Mouse (Mus musculus): Measurements from ENCODE around the gene Fam184b. TPM values are rescaled to one million over a fixed set of nuclear protein-coding genes. Genes with fewer than 3 reads are reported as not detected.

Fam184b gene
- total and polyA plus RNA-seq, 3 experiments: not detected

DNA sequence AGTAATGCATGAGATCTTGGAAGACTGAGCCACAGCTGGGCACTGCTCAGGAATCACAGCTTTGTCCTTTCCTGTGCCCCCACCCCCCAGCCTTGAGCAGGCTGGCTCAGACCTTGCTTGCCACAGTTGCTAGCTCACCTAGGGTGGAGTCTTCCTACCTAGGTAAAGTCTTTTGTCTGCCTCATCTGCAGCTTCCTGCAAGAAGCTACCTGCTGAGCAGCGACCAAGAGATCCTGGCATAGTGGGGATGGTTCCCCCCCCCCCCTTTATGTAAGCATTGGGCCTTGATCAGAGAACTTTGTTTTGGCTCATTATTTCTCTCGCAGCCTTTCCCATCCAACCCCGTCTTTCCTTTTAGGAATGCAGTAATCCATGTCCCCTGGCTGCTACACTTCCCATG, 17.9 kb downstream of the Fam184b start:
- no peak overlapping the region for H3K4me2 ChIP-seq (ENCODE audit: insufficient read depth, low read depth, poor library complexity, severe bottlenecking)
- H3K4me3 ChIP-seq (replicated peaks in 1 of 3; ENCODE audit: low read depth in 2 of 3, low read length in 2 of 3, poor library complexity in 1 of 3): no peak overlapping the region
- no peak for DNase-seq (ENCODE audit: extremely low read depth)
- peaks cover 18% of the 10 kb centered on the region for H3K9me3 ChIP-seq (replicated peaks; ENCODE audit: low read length)
- no peak for TF ChIP-seq ZMIZ1 (IDR thresholded peaks at IDR 0.05; ENCODE audit: low read depth, low read length)
- TF ChIP-seq POLR2AphosphoS2 (IDR thresholded peaks at IDR 0.05; ENCODE audit: low read depth, low read length): no peak
- no peak for TF ChIP-seq CHD2 (IDR thresholded peaks at IDR 0.05; ENCODE audit: low read length)
- no peak for TF ChIP-seq RCOR1 (conservative IDR thresholded peaks at IDR 0.05; ENCODE audit: low read depth, low read length)
- no peak for TF ChIP-seq MEF2A (IDR thresholded peaks at IDR 0.05; ENCODE audit: borderline replicate concordance, low read depth, low read length)
- TF ChIP-seq ETS1 (conservative IDR thresholded peaks at IDR 0.05; ENCODE audit: low read depth, low read length): no peak
- TF ChIP-seq NRF1 (IDR thresholded peaks at IDR 0.05; ENCODE audit: low read depth, low read length): no peak
- no peak for TF ChIP-seq NELFE (IDR thresholded peaks at IDR 0.05; ENCODE audit: low read depth, low read length)
- TF ChIP-seq POLR2A (IDR thresholded peaks at IDR 0.05; ENCODE audit: low read depth, low read length): no peak
- TF ChIP-seq TCF12 (IDR thresholded peaks at IDR 0.05; ENCODE audit: low read depth, low read length): no peak
- TF ChIP-seq MAX (IDR thresholded peaks at IDR 0.05; ENCODE audit: low read length): no peak
- no peak for TF ChIP-seq MYC (IDR thresholded peaks at IDR 0.05; ENCODE audit: low read depth, low read length)
- no peak for TF ChIP-seq GABPA (IDR thresholded peaks at IDR 0.05; ENCODE audit: insufficient replicate concordance, low read depth, low read length)
- TF ChIP-seq ZC3H11A (IDR thresholded peaks at IDR 0.05; ENCODE audit: low read depth, low read length): no peak
- H3K4me1 ChIP-seq (ENCODE audit: control insufficient read depth in 1 of 2, insufficient read depth in 2 of 2): no peaks in the 10 kb centered on the region
- dilution Hi-C loops (cut with MboI; ENCODE audit: extremely low pct_ligation_motif_present, extremely low pct_unique_long_range_greater_than_20kb, low sequenced_read_pairs) (no loop called here), in situ Hi-C loops (cut with MboI; ENCODE audit: low pct_ligation_motif_present, low pct_unique_long_range_greater_than_20kb, low sequenced_read_pairs) (no loop called here)
- H3K79me2 ChIP-seq (replicated peaks; ENCODE audit: control insufficient read depth, extremely low read depth, insufficient read depth, poor library complexity, severe bottlenecking): no peaks in the 10 kb centered on the region
- H3K9ac ChIP-seq (ENCODE audit: insufficient read depth, low read depth): no peak overlapping the region
- no peaks in the 10 kb centered on the region for H3K36me3 ChIP-seq (replicated peaks in 1 of 2; ENCODE audit: control insufficient read depth in 1 of 2, insufficient read depth in 1 of 2, low read length in 1 of 2)
- no peaks in the 10 kb centered on the region for H3K27me3 ChIP-seq (replicated peaks)
- H3K27ac ChIP-seq (ENCODE audit: insufficient read depth, low read depth): no peak overlapping the region

DNA sequence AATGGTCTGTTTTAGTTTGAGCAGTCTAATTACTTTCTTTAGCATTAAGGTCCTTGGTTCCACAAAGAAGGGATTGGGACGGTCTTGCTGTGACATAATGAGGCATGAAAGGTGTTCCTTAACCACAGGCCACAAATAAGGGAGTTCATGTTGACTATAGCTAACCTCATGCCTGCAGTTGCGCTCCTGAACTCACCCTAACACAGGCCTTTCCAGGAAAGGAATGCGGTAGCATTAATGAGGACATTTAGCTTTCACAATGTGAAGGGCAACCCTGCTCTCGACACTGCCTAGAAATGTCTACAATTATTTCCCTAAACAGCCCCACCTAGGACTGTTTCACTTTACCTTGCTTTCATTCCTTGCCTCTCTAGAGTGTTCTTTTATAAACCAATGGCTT, 40.4 kb downstream of the Fam184b start:
- H3K27me3 ChIP-seq (replicated peaks): no peaks in the 10 kb centered on the region
- no peak overlapping the region for H3K4me2 ChIP-seq (ENCODE audit: insufficient read depth, low read depth, poor library complexity, severe bottlenecking)
- no peak overlapping the region for H3K27ac ChIP-seq (ENCODE audit: insufficient read depth, low read depth)
- peaks cover 2% of the 10 kb centered on the region for H3K9me3 ChIP-seq (replicated peaks; ENCODE audit: low read length)
- no peak overlapping the region for H3K9ac ChIP-seq (ENCODE audit: insufficient read depth, low read depth)
- H3K79me2 ChIP-seq (replicated peaks; ENCODE audit: control insufficient read depth, extremely low read depth, insufficient read depth, poor library complexity, severe bottlenecking): no peaks in the 10 kb centered on the region
- no peaks in the 10 kb centered on the region for H3K4me1 ChIP-seq (ENCODE audit: control insufficient read depth in 1 of 2, insufficient read depth in 2 of 2)
- no peak overlapping the region for H3K4me3 ChIP-seq (replicated peaks in 1 of 3; ENCODE audit: low read depth in 2 of 3, low read length in 2 of 3, poor library complexity in 1 of 3)
- no peaks in the 10 kb centered on the region for H3K36me3 ChIP-seq (replicated peaks in 1 of 2; ENCODE audit: control insufficient read depth in 1 of 2, insufficient read depth in 1 of 2, low read length in 1 of 2)
- TF ChIP-seq JUND (conservative IDR thresholded peaks at IDR 0.05; ENCODE audit: low read depth, low read length) (no peak), POLR2AphosphoS2 (IDR thresholded peaks at IDR 0.05; ENCODE audit: low read depth, low read length) (no peak), ZC3H11A (IDR thresholded peaks at IDR 0.05; ENCODE audit: low read depth, low read length) (no peak), PAX5 (IDR thresholded peaks at IDR 0.05; ENCODE audit: low read length) (no peak), ZNF384 (IDR thresholded peaks at IDR 0.05; ENCODE audit: low read depth, low read length) (no peak), TCF12 (IDR thresholded peaks at IDR 0.05; ENCODE audit: low read depth, low read length) (no peak), JUN (IDR thresholded peaks at IDR 0.05; ENCODE audit: insufficient read depth, low read depth, low read length) (no peak), MEF2A (IDR thresholded peaks at IDR 0.05; ENCODE audit: borderline replicate concordance, low read depth, low read length) (no peak), USF2 (conservative IDR thresholded peaks at IDR 0.05; ENCODE audit: low read depth, low read length) (no peak), MAX (IDR thresholded peaks at IDR 0.05; ENCODE audit: low read length) (no peak)
- in situ Hi-C loops (cut with MboI; ENCODE audit: low pct_ligation_motif_present, low pct_unique_long_range_greater_than_20kb, low sequenced_read_pairs) (no loop called here), dilution Hi-C loops (cut with MboI; ENCODE audit: extremely low pct_ligation_motif_present, extremely low pct_unique_long_range_greater_than_20kb, low sequenced_read_pairs) (no loop called here)
- DNase-seq (ENCODE audit: extremely low read depth): no peak
